Mouse (Mus musculus) splenic B cell, adult 2 months (primary cell): Measurements from ENCODE around the gene Susd2.

Experiments used
- DNase-seq: peaks from one replicate; pipeline ENCODE4 v3.0.0-alpha.2; 2011; ENCODE audit warnings: low read depth, low spot score
- H3K27me3 ChIP-seq: 2 replicates; pipeline ENCODE4 v1.6.1; 2012; ENCODE audit warnings: mild to moderate bottlenecking, low read length, moderate library complexity, mixed read lengths; ENCODE audit not compliant: control insufficient read depth, poor library complexity, insufficient read depth, severe bottlenecking
- H3K36me3 ChIP-seq: 2 replicates; pipeline ENCODE4 v1.6.1; 2012; ENCODE audit warnings: mild to moderate bottlenecking, low read length, moderate library complexity, mixed read lengths; ENCODE audit not compliant: control insufficient read depth, poor library complexity, insufficient read depth, severe bottlenecking

Susd2 gene

GRCm38 (mm10) chr10:75645616-75646015 lies 1.8 kb upstream of the Susd2 start:
- no peak for DNase-seq
- H3K36me3 ChIP-seq = peaks cover 5% of the 10 kb centered on the region
- H3K27me3 ChIP-seq = no peaks in the 10 kb centered on the region

- no peaks in the 10 kb centered on the region for H3K27me3 ChIP-seq
- H3K36me3 ChIP-seq = no peaks in the 10 kb centered on the region; the same call in 1 of the 2 replicates
- DNase-seq = no peak
Measured at GRCm38 (mm10) chr10:75642891-75643290, 917 bp downstream of the Susd2 start.

GRCm38 (mm10) chr10:75642436-75642835 lies 1.4 kb downstream of the Susd2 start:
- H3K36me3 ChIP-seq = no peaks in the 10 kb centered on the region; the same call in 1 of the 2 replicates
- no peaks in the 10 kb centered on the region for H3K27me3 ChIP-seq
- DNase-seq = no peak

DNA sequence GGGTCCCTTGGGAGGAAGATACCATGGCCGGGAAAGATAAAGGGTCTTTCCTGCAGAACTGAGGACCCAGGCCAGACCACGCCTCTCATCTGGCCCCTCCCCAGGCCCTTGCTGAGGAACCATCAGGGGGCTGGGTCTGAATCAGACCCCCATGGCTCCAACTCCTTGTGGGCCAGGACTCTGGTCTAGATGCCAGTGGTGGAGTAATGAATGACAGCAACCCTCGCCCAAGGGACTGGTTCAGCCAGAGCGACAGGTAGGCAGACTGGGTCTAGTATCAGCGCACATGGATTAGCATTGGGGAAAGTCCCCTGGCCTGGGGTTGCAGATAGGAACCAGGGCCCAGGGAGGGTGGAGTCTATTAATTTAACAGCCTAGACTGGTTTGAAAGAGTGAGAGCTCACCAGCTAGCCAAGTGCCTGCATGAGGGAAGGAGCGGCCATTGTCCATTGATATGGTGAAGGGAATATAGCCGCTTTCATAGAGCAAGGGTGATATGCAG lies 2.0 kb downstream of the Susd2 start:
- Histone ChIP-seq H3K27me3 (no peaks in the 10 kb centered on the region), H3K36me3 (no peaks in the 10 kb centered on the region; the same call in 1 of the 2 replicates)
- DNase-seq = no peak

DNA sequence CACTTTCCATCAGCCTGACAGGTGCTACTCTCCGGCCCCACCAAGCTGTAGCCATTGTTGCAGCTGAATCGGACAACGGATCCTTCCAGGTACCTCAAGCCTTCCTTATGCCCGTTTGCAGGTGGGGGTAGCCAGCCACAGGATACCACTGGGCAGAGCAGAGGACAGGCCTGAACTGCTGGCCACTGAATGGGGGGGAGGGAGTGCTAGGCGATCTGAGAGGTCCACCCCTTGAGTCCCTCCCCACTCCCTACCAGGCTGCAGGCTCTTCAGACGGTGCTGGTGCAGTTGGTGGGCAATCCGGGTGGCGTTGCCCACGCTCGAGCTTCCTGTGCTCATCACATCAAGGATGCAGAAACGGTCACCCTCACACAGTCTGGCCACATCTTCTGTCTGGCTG lies 6.1 kb downstream of the Susd2 start:
- DNase-seq = no peak
- H3K36me3 ChIP-seq = no peaks in the 10 kb centered on the region
- H3K27me3 ChIP-seq = no peaks in the 10 kb centered on the region

- H3K36me3 ChIP-seq = no peaks in the 10 kb centered on the region
- DNase-seq = no peak
- no peaks in the 10 kb centered on the region for H3K27me3 ChIP-seq
Measured at GRCm38 (mm10) chr10:75636084-75636786, 7.6 kb downstream of the Susd2 start.

DNA sequence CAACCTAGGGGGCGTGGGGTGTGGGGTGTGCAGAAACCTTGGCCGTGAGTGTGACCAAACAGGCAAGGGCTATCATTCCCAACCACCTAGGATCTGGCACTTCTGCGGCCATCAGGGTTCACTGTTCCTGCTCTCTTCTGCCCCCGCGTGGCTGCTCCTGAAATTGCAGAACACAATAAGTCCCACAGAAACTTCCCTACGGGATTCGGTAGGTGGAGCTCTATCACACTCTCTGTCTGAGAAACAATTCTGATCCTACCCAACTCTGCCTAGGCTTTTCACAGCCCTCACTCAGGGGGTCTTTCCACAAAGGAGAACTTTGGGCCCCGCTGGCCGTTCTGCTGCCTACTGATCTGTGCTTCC lies 8.1 kb downstream of the Susd2 start:
- Histone ChIP-seq H3K27me3 (no peaks in the 10 kb centered on the region), H3K36me3 (no peaks in the 10 kb centered on the region)
- peak; percentile 83 for DNase-seq

GRCm38 (mm10) chr10:75635019-75635692 lies 8.7 kb downstream of the Susd2 start:
- Histone ChIP-seq H3K27me3 (no peaks in the 10 kb centered on the region), H3K36me3 (no peaks in the 10 kb centered on the region)
- DNase-seq = no peak

DNA sequence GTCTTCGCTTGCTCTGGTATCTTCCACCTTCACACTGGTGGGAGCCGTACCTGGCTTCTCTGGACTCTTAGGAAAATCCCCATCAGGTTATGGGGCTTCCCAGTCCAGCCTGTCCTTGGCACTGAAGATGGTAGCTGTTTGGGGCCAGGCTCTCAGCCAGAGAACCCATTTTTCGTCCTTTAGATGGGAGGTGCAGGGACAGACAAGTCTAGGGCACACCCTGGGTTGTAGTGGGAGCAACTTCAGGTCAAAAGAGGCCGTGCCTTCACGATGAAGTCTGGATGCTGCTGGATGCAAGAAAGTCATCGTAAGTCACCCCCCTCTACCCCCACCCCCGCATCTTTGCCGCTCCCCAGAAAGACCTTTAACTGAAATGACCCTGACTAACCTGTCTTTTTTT lies 9.2 kb downstream of the Susd2 start:
- H3K36me3 ChIP-seq = no peaks in the 10 kb centered on the region
- no peaks in the 10 kb centered on the region for H3K27me3 ChIP-seq
- no peak for DNase-seq

- DNase-seq = no peak
- H3K27me3 ChIP-seq = no peaks in the 10 kb centered on the region
- H3K36me3 ChIP-seq = no peaks in the 10 kb centered on the region
Measured at GRCm38 (mm10) chr10:75633576-75634139, 10.2 kb downstream of the Susd2 start.

GRCm38 (mm10) chr10:75633048-75633447 lies 10.8 kb downstream of the Susd2 start:
- H3K27me3 ChIP-seq = no peaks in the 10 kb centered on the region
- H3K36me3 ChIP-seq = no peaks in the 10 kb centered on the region
- no peak for DNase-seq

- Histone ChIP-seq H3K36me3 (no peaks in the 10 kb centered on the region), H3K27me3 (no peaks in the 10 kb centered on the region)
- DNase-seq = no peak
Measured at GRCm38 (mm10) chr10:75632633-75633032, 11.2 kb downstream of the Susd2 start.

- H3K27me3 ChIP-seq = no peaks in the 10 kb centered on the region
- H3K36me3 ChIP-seq = no peaks in the 10 kb centered on the region
- no peak for DNase-seq
Measured at GRCm38 (mm10) chr10:75627490-75627889, 16.3 kb downstream of the Susd2 start.

- DNase-seq = no peak
- H3K27me3 ChIP-seq = no peaks in the 10 kb centered on the region
- H3K36me3 ChIP-seq = no peaks in the 10 kb centered on the region
Measured at GRCm38 (mm10) chr10:75626991-75627390, 16.8 kb downstream of the Susd2 start.

GRCm38 (mm10) chr10:75625920-75626319 lies 17.9 kb downstream of the Susd2 start:
- DNase-seq = no peak
- no peaks in the 10 kb centered on the region for H3K27me3 ChIP-seq
- H3K36me3 ChIP-seq = no peaks in the 10 kb centered on the region
